Mouse (Mus musculus) frontal cortex, postnatal 36 days (tissue): Measurements from ENCODE around the gene Ccdc34.

Experiments used
- DNase-seq, 2 experiments: peaks; one replicate each; pipeline ENCODE4 v3.0.0; 2022; ENCODE audit warnings: low spot score in 2 of 2

Ccdc34 gene

DNA sequence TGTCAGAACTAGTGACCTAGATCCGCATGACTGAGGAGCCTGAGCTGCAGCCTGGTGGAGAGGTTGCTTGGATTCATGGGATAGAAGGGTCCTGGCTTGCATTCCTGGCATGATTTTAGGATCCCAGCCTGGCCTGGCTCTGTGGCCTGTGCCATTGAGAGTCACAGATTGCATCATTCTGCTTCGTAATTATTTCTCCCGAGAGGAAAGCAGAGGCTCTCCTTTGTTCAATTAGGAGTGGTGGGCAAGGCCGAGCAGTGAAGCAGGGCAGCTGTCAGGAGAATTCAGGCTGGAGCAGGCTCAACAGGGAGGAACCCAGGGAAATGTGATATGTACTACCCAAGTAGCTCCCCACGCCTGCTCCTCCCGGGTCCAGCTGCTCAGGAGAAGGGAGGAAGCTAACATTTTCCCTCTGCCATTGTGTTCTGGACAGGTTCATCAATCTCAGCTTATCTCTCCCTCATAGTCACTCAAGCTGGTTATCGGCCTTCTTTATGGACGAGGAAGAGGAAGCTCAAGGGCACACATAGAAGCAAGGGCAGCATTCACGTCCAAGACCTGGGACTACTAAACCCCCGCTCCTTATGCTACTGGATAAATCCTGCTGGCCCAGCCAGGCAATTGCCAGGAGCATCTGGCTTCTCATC is 162.2 kb downstream of the Ccdc34 start:
- no peak for DNase-seq

- no peak for DNase-seq
These were observed 162.7 kb downstream of the Ccdc34 start for GRCm38 (mm10) chr2:110180316-110180670.

DNA sequence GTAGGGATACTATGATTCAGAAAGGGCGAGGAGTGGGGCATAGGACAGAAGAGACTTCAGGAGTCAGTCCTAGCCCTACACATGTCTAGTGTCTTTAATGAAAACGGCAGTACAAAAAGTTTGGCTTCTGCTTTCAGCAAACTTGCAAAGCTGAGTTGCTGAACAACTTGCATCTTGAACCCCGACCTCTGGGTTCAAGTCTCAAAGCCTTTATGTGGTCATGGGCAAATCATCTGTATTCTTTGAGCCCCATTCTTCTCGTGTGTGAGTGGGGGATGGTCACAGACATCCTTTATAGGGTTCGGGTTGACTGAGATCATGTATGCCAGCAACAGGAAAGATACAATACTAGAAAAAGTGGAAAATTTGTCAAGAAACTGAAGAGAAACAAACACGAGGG is 164.0 kb downstream of the Ccdc34 start:
- DNase-seq, result no peak

DNA sequence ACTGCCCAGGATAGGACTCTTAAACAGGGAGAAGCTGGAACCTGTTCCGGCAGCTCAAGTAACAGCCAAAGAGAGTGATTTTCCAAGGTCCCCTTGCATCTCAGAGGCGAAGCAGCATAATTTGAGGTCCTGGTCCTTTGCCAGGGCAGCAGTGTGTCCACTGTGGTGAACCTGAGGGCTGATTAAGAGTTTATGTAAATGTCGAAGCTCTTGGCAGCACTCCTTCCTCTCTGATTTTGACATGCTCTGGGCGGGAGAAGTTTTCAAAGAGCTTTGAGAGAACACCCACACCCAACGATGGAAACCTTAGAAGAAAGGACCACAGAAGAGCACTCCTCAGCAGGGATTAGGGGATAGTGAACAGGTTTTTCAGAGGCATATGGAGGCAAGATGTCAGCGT is 164.6 kb downstream of the Ccdc34 start:
- DNase-seq, result no peak

DNA sequence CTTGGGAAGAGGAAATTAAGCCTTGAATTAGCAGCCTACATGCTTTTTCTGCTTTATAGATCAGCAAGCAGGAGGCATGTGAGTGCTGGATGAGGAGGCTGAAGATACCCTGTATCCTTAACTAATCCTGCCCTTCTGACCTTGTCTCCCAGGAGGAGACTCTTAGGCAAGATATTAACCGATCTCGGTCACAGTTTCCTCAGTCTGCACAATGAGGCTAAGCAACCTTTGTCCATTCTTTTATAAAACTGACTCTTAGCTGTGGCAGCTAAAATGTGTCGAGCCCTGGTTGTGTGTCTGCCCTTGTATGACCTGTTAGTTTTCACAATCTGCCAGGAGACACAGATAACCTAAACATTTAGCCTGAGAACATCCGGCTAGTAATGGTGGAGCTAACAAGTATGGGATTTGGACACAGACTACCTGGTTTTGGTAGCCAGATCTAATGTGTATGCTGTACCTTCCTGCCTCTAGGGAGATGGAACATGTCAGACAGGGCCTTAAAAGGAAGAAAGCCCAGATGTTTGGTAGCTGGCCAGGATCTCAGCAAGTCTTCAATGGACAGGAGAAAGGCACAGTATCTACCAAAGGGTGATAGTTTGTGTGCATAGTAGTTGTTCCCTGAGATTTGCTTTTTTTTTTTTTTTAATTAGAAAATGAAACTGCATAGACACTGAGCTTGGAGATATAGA is 165.3 kb downstream of the Ccdc34 start:
- no peak for DNase-seq

DNA sequence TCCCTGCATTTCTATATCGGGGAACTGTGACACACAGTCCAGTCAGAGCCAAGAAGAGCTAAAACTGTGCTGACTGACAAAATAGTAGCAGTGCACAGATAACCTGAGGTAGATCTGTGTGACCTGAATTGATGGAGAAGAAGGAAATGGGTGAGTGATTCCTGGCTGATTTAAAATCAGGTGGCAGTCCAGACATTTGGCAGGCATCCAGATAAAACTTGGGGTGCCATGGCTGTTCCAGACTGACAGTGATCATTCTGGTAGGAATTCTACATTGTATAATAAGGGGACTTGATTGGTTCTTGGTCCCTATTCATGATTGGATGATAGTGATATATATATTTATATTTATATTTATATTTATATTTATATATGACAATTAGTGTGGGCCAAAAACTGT is 166.5 kb downstream of the Ccdc34 start:
- no peak for DNase-seq

GRCm38 (mm10) chr2:110186427-110186980 is 168.9 kb downstream of the Ccdc34 start:
- DNase-seq, result no peak

- no peak for DNase-seq
These were observed 171.2 kb downstream of the Ccdc34 start for GRCm38 (mm10) chr2:110188696-110189397.

- DNase-seq, result no peak
These were observed 172.8 kb downstream of the Ccdc34 start for GRCm38 (mm10) chr2:110190416-110190815.

DNA sequence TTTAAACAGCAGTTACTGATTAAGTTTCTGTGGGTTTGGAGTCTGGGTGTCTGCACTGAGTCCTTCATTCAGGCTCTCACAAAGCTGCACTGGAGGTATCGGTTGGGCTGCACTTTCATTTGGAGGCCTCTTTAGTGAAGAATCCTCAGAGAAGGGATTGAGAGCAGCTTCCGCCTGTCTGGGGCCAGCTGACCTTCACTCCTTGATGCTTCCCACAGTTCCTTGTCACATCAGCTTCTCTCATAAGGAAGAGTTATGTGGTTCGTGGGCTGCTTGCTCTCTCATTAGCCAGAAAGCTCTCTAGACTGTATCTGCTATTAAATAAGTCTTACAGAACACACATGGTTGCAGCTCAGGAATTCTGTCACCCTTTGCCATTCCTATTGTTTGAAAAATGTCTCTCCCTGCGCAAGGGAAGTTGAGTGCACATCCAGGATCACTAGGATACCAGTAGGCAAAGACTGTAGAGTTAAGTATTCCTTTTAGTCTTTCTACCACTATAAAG is 173.6 kb downstream of the Ccdc34 start:
- DNase-seq, result no peak

DNA sequence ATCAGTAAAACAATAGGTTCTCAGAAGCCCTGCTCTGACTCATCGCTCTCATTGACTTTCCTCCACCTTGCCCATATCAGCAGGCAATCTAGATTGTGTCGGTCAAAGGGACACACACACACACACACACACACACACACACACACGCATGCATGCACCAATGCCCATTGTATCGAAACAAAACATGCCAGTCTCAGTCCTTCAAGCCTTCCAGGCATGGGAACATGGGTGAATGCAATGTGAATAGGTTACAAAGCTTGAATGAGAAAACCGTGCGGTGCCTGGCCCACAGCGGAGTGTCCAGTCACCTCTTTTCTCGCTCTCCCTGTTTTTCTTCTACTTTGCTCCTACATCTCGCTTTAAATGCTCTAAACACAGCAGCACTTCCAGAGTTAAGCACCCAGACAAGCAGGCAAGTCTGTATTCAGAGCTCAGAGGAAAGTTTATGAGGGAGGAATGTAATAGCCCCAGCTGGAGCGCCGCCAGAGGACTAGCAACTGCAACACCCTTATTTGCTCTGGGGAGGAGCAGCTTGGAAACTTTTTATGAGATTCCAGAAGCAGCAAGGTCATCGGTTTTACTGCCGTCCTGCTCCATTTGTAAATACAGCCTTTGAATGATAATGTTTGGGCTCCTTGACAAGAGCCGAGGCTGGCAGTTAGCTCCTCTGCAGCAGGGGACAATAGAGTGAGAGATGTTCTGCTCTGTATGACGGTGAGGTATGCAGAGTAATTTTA is 174.5 kb downstream of the Ccdc34 start:
- DNase-seq, result no peak

- DNase-seq, result no peak
These were observed 175.2 kb downstream of the Ccdc34 start for GRCm38 (mm10) chr2:110192702-110193312.

DNA sequence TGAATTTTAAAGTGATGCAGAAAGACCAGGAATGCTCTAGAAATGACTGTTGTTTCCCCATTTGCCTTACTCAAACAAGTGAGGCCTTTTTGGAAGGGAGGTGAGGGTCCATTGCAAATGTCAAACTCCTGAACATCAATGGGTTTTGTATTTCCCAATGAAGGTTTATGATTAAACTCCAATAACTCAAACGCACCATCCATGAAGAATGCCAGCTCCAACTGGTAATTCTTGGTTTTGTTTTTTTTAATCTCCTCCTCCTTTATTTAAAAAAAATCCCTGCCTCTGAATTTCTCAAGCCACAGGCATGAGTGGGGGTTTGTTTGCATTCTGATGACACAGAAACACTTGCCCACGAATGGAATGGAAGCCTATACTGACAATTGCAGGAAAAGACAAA is 178.9 kb downstream of the Ccdc34 start:
- no peak for DNase-seq

- DNase-seq, result no peak
These were observed 182.0 kb downstream of the Ccdc34 start for GRCm38 (mm10) chr2:110199648-110200047.

- DNase-seq, result no peak
These were observed 184.2 kb downstream of the Ccdc34 start for GRCm38 (mm10) chr2:110201770-110202169.

DNA sequence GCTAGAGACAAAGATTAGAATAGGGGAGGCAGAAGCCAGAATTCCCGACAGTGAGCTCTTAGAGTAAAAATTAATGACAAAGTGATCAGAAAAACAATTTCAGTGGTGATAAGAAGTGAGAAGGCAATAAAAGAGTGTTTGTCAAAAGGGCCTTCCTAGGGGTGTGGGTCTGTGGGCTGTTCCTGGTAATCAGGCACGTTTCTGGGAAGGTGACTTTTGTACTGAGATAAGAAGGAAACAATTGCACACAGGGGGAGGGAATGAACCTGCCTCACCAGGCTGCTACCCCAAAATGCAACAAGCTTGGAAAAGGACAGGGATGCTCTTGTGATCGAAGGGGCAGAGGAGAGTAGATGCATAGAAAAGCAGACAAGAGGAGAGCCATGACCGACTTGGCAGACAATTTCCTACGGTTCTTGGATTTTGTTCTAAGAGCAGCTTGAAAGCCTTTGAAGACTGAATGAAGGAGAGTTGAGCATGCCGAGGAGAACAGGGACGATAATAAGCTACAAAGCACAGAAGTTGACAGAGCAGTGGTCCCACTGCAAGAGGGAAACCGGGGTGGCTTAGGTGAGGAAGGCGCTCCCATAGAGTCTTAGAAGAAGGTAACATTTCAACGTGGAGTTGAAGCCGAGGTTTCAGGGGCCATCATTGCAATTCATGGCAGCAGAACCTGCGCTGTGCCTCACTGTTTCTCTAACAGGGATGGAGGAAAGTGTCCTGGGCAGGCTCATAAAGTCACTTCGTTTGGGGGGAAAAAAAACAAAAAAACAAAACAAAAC is 185.3 kb downstream of the Ccdc34 start:
- DNase-seq, result no peak

DNA sequence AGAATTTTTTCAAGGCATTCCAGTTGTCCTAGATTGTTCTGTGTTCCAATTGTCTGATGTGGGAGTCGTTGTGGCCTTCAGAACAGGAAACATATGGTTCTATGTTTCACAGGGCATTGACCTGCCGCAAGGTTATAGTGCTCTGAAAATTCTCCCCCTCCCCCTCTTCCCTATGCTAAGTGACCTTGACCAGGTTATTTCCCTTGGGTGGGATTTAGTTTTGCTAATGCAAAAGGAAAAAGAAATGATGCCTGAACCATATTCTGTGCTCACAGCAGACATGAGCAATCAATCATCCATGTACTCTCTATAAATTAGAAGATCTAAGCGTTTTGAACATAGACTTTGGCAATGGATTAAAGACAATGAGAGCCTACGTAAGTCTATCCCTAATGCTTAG is 186.6 kb downstream of the Ccdc34 start:
- no peak for DNase-seq

GRCm38 (mm10) chr2:110204705-110205318 is 187.2 kb downstream of the Ccdc34 start:
- peak; percentile 70 to 84 for DNase-seq

GRCm38 (mm10) chr2:110210508-110211496 is 193.2 kb downstream of the Ccdc34 start:
- peak in 1 of 2 experiments; percentile 42 for DNase-seq
